Mouse (Mus musculus) thymus, postnatal 0 days (tissue): ENCODE results near the gene Usp16. TPM values are rescaled to one million over a fixed set of nuclear protein-coding genes. Genes with fewer than 3 reads are reported as not detected.
A peak's percentile ranks its signal among the peaks of the same experiment; 100 is the strongest.

Experiments used
- DNase-seq: peaks from one replicate; pipeline ENCODE4 v3.0.0-alpha.2; 2015; ENCODE audit warnings: low spot score
- polyA plus RNA-seq: library from polyadenylated mRNA; unstranded; fragments of >200 nt; fragmentation: Nextera tagmentation; extraction: Ambion mirVana; gene quantifications from 2 replicates; pipeline ENCODE4 v1.2.1, GENCODE M21; 2015

The Usp16 gene
- polyA plus RNA-seq: 53.7 and 58.4 TPM in 2 replicates

DNA sequence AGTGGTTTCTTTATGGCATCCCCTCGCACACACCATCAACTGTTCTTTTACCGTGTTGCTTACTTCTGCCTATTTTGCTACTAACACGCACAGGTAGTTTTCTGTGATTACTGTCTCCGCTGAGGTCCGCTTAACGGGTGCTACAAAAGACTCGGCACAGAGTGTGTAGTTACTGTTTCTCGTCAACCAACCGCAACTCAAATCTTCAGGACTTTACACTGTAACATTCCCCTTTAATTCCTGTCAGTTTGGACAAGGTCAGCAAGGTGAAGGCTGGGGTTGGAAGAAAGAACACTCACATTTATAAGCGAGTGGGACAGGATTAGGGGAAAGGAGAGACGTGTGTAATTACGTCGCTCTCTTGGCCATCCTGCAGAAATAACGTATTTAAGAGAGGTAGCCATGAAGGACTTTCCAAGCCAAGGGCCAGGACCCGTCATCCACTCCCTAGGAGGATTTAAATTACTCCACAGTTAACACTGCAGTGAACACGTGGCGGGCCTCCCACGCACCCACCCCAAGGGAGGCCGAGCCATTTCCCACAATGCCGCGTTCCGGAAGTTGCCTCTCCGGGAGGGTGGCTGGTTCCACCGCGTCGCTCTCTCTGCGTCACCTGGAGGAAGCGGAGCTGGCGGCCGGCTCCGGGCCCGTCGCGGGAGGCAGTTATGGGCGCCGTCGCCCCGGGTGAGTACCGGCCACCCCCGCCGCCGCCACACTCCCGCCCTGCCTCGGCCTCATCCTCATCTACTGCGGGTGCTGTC, at the start of gene Usp16:
TSS of gene Usp16 (plus strand) at position 285 of the 761 bp plus-strand sequence.
- DNase-seq: peak; percentile 93

DNA sequence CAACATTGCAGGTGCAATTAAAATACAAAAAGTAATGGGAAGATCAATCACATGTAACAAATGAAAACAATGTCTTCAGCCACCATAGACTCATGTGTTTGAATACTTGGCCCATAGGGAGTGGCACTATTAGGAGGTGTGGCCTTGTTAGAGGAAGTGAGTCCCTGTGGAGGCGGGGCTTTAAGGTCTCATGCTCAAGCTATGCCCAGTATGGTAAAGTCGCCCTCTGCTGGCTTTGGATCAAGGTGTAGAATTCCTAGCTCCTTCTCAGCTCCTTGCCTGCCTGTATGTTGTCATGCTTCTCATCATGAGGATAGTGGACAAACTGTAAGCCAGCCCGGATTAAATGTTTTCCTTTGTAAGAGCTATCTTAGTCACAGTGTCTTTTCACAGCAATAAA, 49.5 kb upstream of the Usp16 start:
- peak; percentile 11 for DNase-seq

DNA sequence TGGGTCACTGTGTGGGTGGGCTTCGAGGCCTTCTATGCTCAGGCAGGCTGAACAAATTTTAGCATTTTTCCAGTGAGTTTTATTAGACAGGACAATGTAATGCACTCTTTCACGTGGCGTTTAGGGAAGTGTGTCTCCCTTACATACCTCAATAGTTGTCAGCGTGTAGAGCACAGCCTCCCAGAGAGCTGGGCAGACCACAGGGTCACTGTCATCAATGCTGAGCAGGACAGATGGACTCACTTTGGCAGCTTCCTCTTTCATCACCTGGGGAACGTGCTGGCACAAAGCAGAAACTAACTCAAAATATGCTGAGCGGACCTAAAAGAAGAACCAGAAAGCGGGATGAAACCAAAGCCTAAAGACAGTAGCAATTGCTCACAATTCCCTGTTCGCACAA, 33.8 kb upstream of the Usp16 start:
- no peak for DNase-seq

- DNase-seq: no peak
These were observed 27.0 kb upstream of the Usp16 start for GRCm38 (mm10) chr16:87427516-87427915.

GRCm38 (mm10) chr16:87432033-87432814, 22.3 kb upstream of the Usp16 start, which contains the start of gene Ltn1:
Gene Ltn1 (minus strand): TSS chr16:87432612.
- DNase-seq: peak; percentile 98

- no peak for DNase-seq
These were observed 20.2 kb upstream of the Usp16 start for GRCm38 (mm10) chr16:87434266-87434665.

GRCm38 (mm10) chr16:87434946-87435345, 19.6 kb upstream of the Usp16 start:
- DNase-seq: no peak

DNA sequence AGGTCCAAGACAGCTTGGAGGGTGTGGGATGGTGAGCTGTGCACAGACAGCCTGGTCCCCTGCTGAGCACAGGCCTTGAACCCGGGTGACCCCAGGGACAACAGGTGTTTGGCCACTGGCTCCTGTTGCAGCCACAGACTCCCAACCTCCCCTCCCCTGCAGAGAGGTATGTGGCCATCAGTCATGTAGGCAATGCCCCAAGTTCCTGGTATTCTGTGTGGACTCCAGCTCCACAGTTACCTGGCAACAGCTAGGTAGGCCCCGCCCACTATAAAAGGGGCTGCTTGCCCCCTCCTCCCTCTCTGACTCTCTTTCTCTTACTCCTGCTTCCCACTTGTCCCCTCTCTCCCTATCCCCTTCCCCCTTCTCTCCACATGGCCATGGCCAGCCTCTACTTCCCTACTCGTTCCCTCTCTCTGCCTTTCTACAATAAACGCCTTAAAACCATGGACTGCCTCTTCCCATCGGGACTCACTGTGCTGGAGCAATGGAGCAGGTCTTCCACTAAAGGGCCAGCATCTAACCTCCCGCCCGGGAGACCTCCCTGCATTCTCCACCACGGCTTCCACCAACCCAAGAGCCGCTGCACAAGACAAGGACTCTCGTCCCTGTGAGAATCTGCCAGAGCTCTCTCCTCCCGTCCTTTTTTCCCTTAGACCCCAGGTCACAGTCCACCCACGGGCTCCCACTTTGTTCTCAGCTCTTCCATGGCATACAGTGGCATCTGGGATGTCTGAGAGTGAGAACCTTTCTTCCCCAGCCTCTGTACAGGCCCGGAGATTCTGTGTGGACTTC, 18.9 kb upstream of the Usp16 start:
- no peak for DNase-seq

DNA sequence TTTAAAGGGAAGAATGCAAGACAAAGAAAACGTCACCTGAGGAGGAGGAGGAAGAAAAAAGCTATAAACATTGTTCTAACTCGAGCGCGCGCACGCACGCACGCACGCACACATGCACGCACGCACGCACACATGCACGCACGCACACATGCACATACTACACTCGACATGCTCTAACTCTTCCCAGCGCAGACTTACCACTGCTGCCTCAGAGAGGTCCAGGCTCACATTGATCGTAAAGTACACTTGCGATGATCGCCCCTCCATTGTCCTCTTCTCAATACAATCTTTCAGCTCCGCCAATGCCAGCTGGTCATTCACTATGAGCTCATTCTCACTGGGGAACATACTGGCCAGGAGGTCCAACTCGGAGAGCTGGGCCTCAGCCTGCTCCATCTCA, 17.4 kb upstream of the Usp16 start:
- no peak for DNase-seq

DNA sequence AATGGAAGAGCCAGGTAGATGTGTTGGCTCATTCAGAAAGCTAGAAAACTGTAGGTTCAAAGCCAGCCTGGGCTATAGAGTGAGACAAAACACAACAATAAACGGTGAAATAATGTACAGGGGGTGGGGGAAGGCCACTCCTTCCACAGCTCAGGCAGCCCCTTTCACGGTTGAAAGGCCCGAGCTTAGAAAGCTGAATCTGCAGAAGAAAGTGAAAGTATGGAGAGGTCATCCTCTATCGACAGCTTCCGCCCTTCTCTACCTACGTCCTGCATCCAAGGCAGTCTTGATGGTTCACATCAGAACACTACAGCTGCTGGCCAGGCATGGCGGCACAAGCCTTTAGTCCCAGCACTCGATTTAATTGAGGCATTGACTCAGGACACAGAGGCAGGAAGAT, 15.8 kb upstream of the Usp16 start:
- no peak for DNase-seq

DNA sequence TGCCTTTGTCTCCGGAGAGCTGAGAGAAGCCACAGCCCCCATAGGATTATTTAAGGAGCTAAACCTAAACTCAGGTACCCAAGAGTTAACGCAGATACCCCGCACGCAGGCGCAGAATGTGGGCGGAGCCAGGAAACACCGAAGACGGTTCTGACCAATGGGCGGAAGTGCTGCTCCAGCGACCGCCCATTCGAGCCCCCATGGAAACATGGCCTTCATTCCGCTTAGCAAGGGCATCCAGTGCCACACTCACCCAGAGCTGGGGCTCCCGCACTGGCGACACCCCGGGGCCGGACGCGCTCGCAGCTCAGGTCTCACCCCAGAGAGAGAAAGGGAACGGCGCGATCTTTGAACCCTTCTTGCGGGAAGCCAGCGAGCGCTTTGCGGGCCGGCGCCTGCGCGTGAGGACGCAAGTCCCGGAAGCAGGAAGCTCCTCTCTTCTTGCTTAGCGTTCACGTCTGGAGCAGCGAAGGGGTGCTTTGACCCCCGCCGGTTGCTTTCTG, 14.3 kb upstream of the Usp16 start, which contains the start of gene Rwdd2b:
TSS of gene Rwdd2b (minus strand) at position 390 of the 503 bp plus-strand sequence.
- peak; percentile 95 for DNase-seq

- DNase-seq: peak; percentile 36
These were observed 13.4 kb upstream of the Usp16 start for GRCm38 (mm10) chr16:87441089-87441488.

DNA sequence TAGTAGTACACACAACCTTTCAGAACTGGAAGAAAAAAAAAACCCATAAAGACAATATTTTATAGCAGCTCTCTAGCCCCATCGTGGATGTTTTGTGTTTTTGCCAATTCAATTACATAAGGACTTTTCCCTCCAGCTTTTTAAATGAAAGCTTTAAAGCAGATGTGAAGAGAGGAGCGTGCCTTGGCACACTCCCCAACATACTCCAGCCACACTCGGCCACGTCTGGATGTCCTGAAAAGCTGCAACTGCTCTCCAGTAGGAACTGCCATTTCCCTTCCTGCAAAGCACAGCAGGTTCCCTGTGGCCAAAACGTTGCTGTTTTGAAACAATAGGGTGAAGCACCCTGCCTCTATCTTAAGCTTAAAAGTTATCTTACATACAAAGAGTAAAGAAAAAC, 12.2 kb upstream of the Usp16 start:
- DNase-seq: no peak

DNA sequence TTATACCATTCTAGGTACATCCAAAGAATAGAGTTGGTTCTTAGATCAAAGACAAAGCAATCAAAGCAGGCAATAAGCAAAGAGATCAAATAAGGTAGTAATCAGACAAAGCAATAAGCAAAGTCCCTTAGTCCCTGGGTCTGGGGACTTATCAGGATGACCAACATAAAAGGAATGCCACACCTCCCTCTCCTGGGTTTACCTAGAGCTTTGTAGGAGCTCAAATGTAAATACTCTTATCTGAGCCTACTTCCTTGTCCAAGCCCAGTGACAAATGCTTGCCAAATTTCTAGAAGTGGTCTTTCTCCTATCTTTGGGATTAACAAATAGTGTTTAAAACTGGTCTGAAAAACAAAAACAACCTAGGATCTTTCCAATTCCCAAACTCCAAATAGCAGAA, 11.3 kb upstream of the Usp16 start:
- DNase-seq: no peak

DNA sequence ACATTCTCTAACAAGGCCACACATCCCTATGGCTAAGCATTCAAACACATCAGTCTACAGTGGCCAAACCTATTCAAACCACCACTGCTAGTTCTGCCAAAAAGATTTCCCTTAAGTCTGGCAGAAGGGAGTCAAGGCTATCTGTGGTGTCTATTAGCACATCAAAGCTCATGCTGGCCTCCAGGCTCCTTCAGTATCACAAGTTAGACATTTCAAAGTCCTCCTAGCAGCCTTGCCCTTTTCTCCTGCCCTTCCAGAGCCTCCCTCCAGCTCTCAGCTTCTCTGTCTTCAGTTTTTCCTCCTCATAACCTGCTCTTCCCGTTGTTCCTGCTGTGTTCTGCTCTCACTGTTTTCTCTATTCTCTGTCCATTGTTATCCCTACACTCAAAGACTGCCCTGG, 10.4 kb upstream of the Usp16 start:
- DNase-seq: no peak

GRCm38 (mm10) chr16:87445110-87445509, 9.4 kb upstream of the Usp16 start:
- no peak for DNase-seq

GRCm38 (mm10) chr16:87445528-87445927, 9.0 kb upstream of the Usp16 start:
- DNase-seq: no peak

- DNase-seq: no peak
These were observed 1.3 kb upstream of the Usp16 start for GRCm38 (mm10) chr16:87453226-87453625.

DNA sequence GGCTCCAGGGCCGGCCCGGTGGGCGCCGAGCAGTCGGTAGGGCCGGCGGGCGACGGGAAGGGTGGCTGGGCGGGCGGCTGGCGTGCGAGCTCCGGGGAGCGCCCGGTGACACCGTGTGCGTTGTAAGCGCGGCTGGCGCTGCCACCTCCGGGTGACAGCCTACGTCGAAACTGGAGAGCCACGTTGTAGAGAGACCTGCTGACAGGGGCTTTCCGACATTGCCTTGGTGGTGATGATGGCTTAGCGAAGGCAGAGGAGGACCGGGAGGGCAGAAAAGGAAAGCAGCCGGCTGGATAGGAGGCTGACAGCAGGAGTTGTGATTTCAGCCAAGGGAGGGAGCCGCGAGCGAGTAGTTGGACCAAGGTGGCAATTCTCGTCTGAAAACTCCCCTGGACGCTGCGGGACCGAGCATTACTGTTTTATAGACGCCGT, 693 bp downstream of the Usp16 start:
- no peak for DNase-seq

DNA sequence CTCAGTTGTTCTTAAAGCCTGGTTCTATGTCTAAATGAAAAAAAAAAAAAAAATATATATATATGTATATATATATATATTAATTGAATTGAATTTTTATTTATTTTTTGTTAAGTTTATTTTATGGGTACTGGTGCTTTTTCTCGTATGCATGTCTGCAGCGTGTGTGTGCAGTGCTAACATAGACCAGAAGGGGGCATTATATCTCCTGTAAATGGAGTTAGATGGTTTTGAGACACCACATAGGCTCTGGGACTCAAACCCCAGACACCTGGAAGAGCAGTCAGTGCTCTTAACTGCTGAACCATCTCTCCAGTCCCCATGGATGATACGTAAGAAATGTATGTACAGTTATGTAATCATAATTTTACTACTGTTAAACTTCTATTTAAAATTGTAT, 4.2 kb downstream of the Usp16 start:
- no peak for DNase-seq

DNA sequence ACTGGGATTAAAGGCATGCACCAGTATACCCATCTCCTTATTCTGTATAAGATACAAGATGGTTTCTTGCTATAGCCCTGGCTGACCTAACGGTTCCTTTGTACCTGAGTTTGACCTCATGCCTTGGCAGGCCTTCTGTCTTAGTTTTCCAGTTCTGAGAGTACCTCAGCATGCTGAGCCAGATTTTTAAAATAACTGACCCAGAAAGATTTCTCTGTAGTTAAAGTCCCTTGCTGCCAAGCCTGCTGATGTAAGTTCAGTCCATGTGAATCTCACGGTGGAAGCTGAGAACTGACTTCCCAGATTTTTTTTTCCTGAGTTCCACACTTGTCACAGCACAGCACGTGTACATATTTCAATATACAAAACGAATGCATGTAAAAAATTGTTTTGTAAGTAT, 16.1 kb downstream of the Usp16 start:
- no peak for DNase-seq
